Mouse (Mus musculus) intestine, embryonic 16.5 days (tissue): ENCODE measurements around the gene Gm7544. TPM values are rescaled to one million over a fixed set of nuclear protein-coding genes. Genes with fewer than 3 reads are reported as not detected.
"Not testable (repeated sequence)": the region's sequence is repeated elsewhere in the genome, so short reads cannot be mapped to it uniquely, and the experiment has no call there.

Source experiments
- ATAC-seq: fragments of 200-750 bp; cut with Nextera tagmentation; 2 replicates; pipeline ENCODE4 v1.8.0; 2017; ENCODE audit warnings: moderate TSS enrichment, moderate library complexity
- H3K27ac ChIP-seq: fragments of 300-500 bp; sonication (generic); 2 replicates; pipeline ENCODE4 v1.5.1; 2014; ENCODE audit warnings: mild to moderate bottlenecking, low read length
- H3K27me3 ChIP-seq: fragments of 300-500 bp; sonication (generic); replicated peaks from 2 replicates; pipeline ENCODE4 v1.6.1; 2014; ENCODE audit warnings: low read length, control low read depth, mixed read lengths; ENCODE audit not compliant: control insufficient read depth, insufficient read depth
- H3K36me3 ChIP-seq: fragments of 300-500 bp; sonication (generic); 2 replicates; pipeline ENCODE4 v1.6.1; 2014; ENCODE audit warnings: low read length, control low read depth; ENCODE audit not compliant: control insufficient read depth, insufficient read depth
- H3K4me1 ChIP-seq: fragments of 300-500 bp; sonication (generic); 2 replicates; pipeline ENCODE4 v1.6.1; 2014; ENCODE audit warnings: low read length, control low read depth, mixed read lengths; ENCODE audit not compliant: control insufficient read depth, insufficient read depth
- H3K4me2 ChIP-seq: fragments of 300-500 bp; sonication (generic); 2 replicates; pipeline ENCODE4 v1.6.1; 2014; ENCODE audit warnings: low read depth, low read length, control low read depth
- H3K4me3 ChIP-seq: fragments of 300-500 bp; sonication (generic); 2 replicates; pipeline ENCODE4 v1.5.1; 2014; ENCODE audit warnings: mild to moderate bottlenecking, low read length
- H3K9ac ChIP-seq: fragments of 300-500 bp; sonication (generic); 2 replicates; pipeline ENCODE4 v1.6.1; 2014; ENCODE audit warnings: low read depth, low read length
- H3K9me3 ChIP-seq: fragments of 300-500 bp; sonication (generic); 2 replicates; pipeline ENCODE4 v1.6.1; 2016; ENCODE audit warnings: low read length, control low read depth; ENCODE audit not compliant: control insufficient read depth
- WGBS: fragments of 180-500 bp; shearing (Covaris S2); extraction: QIAGEN DNeasy Blood & Tissue Kit; methylation state at CpG from one replicate; pipeline ENCODE4 v1.1.7; 2014; 5-methylcytosine and 5-hydroxymethylcytosine counted together
- polyA plus RNA-seq: library from polyadenylated mRNA; unstranded; fragments of >200 nt; fragmentation: Nextera tagmentation; extraction: Ambion mirVana; gene quantifications from 2 replicates; pipeline ENCODE4 v1.2.1, GENCODE M21; 2015

Gene Gm7544
- polyA plus RNA-seq, 1 experiment from 2014 or later = not detected

GRCm38 (mm10) chr1:82974342-82974741 lies 18.5 kb upstream of the Gm7544 start:
- no peak overlapping the region for H3K27ac ChIP-seq
- no peaks in the 10 kb centered on the region for H3K4me1 ChIP-seq
- H3K4me3 ChIP-seq = no peak overlapping the region
- WGBS = 73% methylated on average over 9 of the region's 9 CpGs
- H3K4me2 ChIP-seq = no peak overlapping the region
- no peaks in the 10 kb centered on the region for H3K9me3 ChIP-seq
- H3K27me3 ChIP-seq = no peaks in the 10 kb centered on the region
- ATAC-seq = peak; percentile 65
- no peak overlapping the region for H3K9ac ChIP-seq
- H3K36me3 ChIP-seq = no peaks in the 10 kb centered on the region

GRCm38 (mm10) chr1:82973901-82974300 lies 18.1 kb upstream of the Gm7544 start:
- no peak for ATAC-seq
- 70% methylated on average over 6 of the region's 6 CpGs for WGBS
- no peaks in the 10 kb centered on the region for H3K36me3 ChIP-seq
- no peaks in the 10 kb centered on the region for H3K27me3 ChIP-seq
- no peaks in the 10 kb centered on the region for H3K9me3 ChIP-seq
- no peak overlapping the region for H3K4me3 ChIP-seq
- H3K9ac ChIP-seq = no peak overlapping the region
- no peak overlapping the region for H3K4me2 ChIP-seq
- no peak overlapping the region for H3K27ac ChIP-seq
- H3K4me1 ChIP-seq = no peaks in the 10 kb centered on the region

- H3K27me3 ChIP-seq = no peaks in the 10 kb centered on the region
- no peaks in the 10 kb centered on the region for H3K4me1 ChIP-seq
- ATAC-seq = no peak
- H3K27ac ChIP-seq = no peak overlapping the region
- H3K9ac ChIP-seq = no peak overlapping the region
- 81% methylated on average over 1 of the region's 1 CpGs for WGBS
- H3K4me3 ChIP-seq = no peak overlapping the region
- H3K36me3 ChIP-seq = no peaks in the 10 kb centered on the region
- H3K4me2 ChIP-seq = no peak overlapping the region
- H3K9me3 ChIP-seq = no peaks in the 10 kb centered on the region
Observed at GRCm38 (mm10) chr1:82973244-82973643, 17.4 kb upstream of the Gm7544 start.

GRCm38 (mm10) chr1:82972046-82972445 lies 16.2 kb upstream of the Gm7544 start:
- no peak overlapping the region for H3K4me2 ChIP-seq
- no peaks in the 10 kb centered on the region for H3K4me1 ChIP-seq
- no peak overlapping the region for H3K4me3 ChIP-seq
- H3K9ac ChIP-seq = no peak overlapping the region
- no peak overlapping the region for H3K27ac ChIP-seq
- 47% methylated on average over 4 of the region's 4 CpGs for WGBS
- H3K36me3 ChIP-seq = no peaks in the 10 kb centered on the region
- H3K27me3 ChIP-seq = no peaks in the 10 kb centered on the region
- no peak for ATAC-seq
- no peaks in the 10 kb centered on the region for H3K9me3 ChIP-seq

GRCm38 (mm10) chr1:82966413-82966812 lies 10.6 kb upstream of the Gm7544 start:
- H3K4me1 ChIP-seq = no peaks in the 10 kb centered on the region

GRCm38 (mm10) chr1:82959870-82960385 lies 4.1 kb upstream of the Gm7544 start, which contains the start of gene Gm47955:
Gene Gm47955, plus strand, starts transcription at chr1:82960286.
- H3K4me1 ChIP-seq = no peaks in the 10 kb centered on the region
- no peak within 1 kb of the TSS for H3K4me2 ChIP-seq
- no peak within 1 kb of the TSS for H3K4me3 ChIP-seq
- 82% methylated on average over 11 of the region's 11 CpGs for WGBS
- H3K36me3 ChIP-seq = no peaks in the 10 kb centered on the region
- no peak for ATAC-seq
- H3K27me3 ChIP-seq = no peaks in the 10 kb centered on the region
- H3K27ac ChIP-seq = no peak within 1 kb of the TSS
- no peak within 1 kb of the TSS for H3K9ac ChIP-seq
- no peaks in the 10 kb centered on the region for H3K9me3 ChIP-seq

More at GRCm38 (mm10) chr1:82966413-82966812, 10.6 kb upstream of the Gm7544 start:
- Histone ChIP-seq H3K36me3 (no peaks in the 10 kb centered on the region), H3K9me3 (no peaks in the 10 kb centered on the region), H3K4me2 (no peak overlapping the region), H3K9ac (no peak overlapping the region), H3K27ac (no peak overlapping the region), H3K27me3 (no peaks in the 10 kb centered on the region), H3K4me3 (no peak overlapping the region)
- 65% methylated on average over 3 of the region's 3 CpGs for WGBS
- ATAC-seq = no peak

GRCm38 (mm10) chr1:82948601-82949000 lies 7.2 kb downstream of the Gm7544 start:
- H3K4me3 ChIP-seq = no peak overlapping the region
- no peak overlapping the region for H3K27ac ChIP-seq
- H3K4me2 ChIP-seq = no peak overlapping the region
- H3K9ac ChIP-seq = no peak overlapping the region
- ATAC-seq = no peak
- no peaks in the 10 kb centered on the region for H3K36me3 ChIP-seq
- WGBS = 90% methylated on average over 2 of the region's 2 CpGs
- H3K9me3 ChIP-seq = no peaks in the 10 kb centered on the region
- H3K27me3 ChIP-seq = no peaks in the 10 kb centered on the region
- H3K4me1 ChIP-seq = no peaks in the 10 kb centered on the region

- H3K27ac ChIP-seq, H3K36me3 ChIP-seq, H3K9me3 ChIP-seq, H3K4me1 ChIP-seq, ATAC-seq, H3K9ac ChIP-seq, H3K4me2 ChIP-seq, H3K27me3 ChIP-seq, H3K4me3 ChIP-seq: not testable (repeated sequence)
- WGBS = 100% methylated on average over 2 of the region's 2 CpGs
Observed at GRCm38 (mm10) chr1:82946029-82946428, 9.8 kb downstream of the Gm7544 start.

- not testable (repeated sequence) for H3K4me3 ChIP-seq, H3K4me1 ChIP-seq, H3K36me3 ChIP-seq, H3K4me2 ChIP-seq, H3K9me3 ChIP-seq, H3K9ac ChIP-seq, H3K27ac ChIP-seq, ATAC-seq, H3K27me3 ChIP-seq
- no CpG with 5 or more reads among the region's 6 CpGs for WGBS
Observed at GRCm38 (mm10) chr1:82943295-82943694, 12.5 kb downstream of the Gm7544 start, which contains the start of gene A030003K21Rik. Gene A030003K21Rik, minus strand, starts transcription at chr1:82943388.

GRCm38 (mm10) chr1:82942505-82942904 lies 13.3 kb downstream of the Gm7544 start:
- WGBS = 80% methylated on average over 1 of the region's 2 CpGs
- not testable (repeated sequence) for ATAC-seq

More at GRCm38 (mm10) chr1:82942505-82942904, 13.3 kb downstream of the Gm7544 start:
- H3K27me3 ChIP-seq, H3K4me3 ChIP-seq, H3K9me3 ChIP-seq, H3K4me2 ChIP-seq, H3K27ac ChIP-seq, H3K4me1 ChIP-seq, H3K9ac ChIP-seq, H3K36me3 ChIP-seq: not testable (repeated sequence)
